ENCODE assay signal across 8 mouse cellular contexts in genomic region chr9:77911508-77912229, GRCm38 (mm10). TPM values are rescaled to one million over a fixed set of nuclear protein-coding genes. Genes with fewer than 3 reads are reported as not detected.
A peak's percentile ranks its signal among the peaks of the same experiment; 100 is the strongest.
DNase-seq lines count a peak whose midpoint lies in the region; ATAC-seq and TF ChIP-seq lines count a peak whose summit lies in the region.

No protein-coding gene starts in this region.

- DNase-seq in heart, adult 8-10 months (ENCODE audit: low spot score): no peak
- DNase-seq in MEL (ENCODE audit: low read depth, low spot score): peak; percentile 82
- DNase-seq in lung, postnatal 25 days (ENCODE audit: low spot score): peak; percentile 46
- no peak for DNase-seq in right cerebral cortex, postnatal 36 days (ENCODE audit: low spot score in 2 of 2)
- DNase-seq in cerebellum, adult 18-20 months: no peak
- DNase-seq in left cerebral cortex, postnatal 14 days (ENCODE audit: low spot score in 2 of 2): no peak

- peaks cover 9 to 19% of the 10 kb centered on the region in 2 experiments for H3K4me1 ChIP-seq in heart, embryonic 14.5 days (ENCODE audit: control insufficient read depth in 2 of 2, insufficient read depth in 2 of 2, low read length in 2 of 2)
- H3K4me1 ChIP-seq in MEL (ENCODE audit: control insufficient read depth in 1 of 2, insufficient read depth in 2 of 2, low read length in 2 of 2): peaks cover 2 to 21% of the 10 kb centered on the region in 2 experiments
- peaks cover 17% of the 10 kb centered on the region for H3K4me1 ChIP-seq in heart, embryonic 15.5 days (replicated peaks)

- no peaks in the 10 kb centered on the region for H3K9me3 ChIP-seq in heart, embryonic 14.5 days (ENCODE audit: control insufficient read depth, low read length)
- no peaks in the 10 kb centered on the region for H3K9me3 ChIP-seq in MEL (replicated peaks; ENCODE audit: insufficient read depth, low read length)
- no peaks in the 10 kb centered on the region for H3K9me3 ChIP-seq in heart, embryonic 15.5 days (replicated peaks)

- H3K4me3 ChIP-seq in heart, embryonic 14.5 days (ENCODE audit: control insufficient read depth in 1 of 2, insufficient read depth in 1 of 2, low read depth in 1 of 2, low read length in 2 of 2): peak overlapping the region; percentile 78; a peak in 3 of 4 replicates
- H3K4me3 ChIP-seq in MEL (ENCODE audit: control insufficient read depth in 1 of 2, insufficient read depth in 1 of 2, low read depth in 2 of 2, low read length in 2 of 2): peak overlapping the region; percentile 62 to 81
- peak overlapping the region; percentile 80 for H3K4me3 ChIP-seq in heart, embryonic 15.5 days

- peak overlapping the region; percentile 67 for H3K4me2 ChIP-seq in heart, embryonic 14.5 days (ENCODE audit: low read length)
- peak overlapping the region; percentile 78 for H3K4me2 ChIP-seq in heart, embryonic 15.5 days

- H3K27me3 ChIP-seq in heart, embryonic 14.5 days (ENCODE audit: control insufficient read depth, insufficient read depth, low read length): no peaks in the 10 kb centered on the region
- H3K27me3 ChIP-seq in MEL (ENCODE audit: control insufficient read depth in 1 of 2, insufficient read depth in 2 of 2, low read length in 2 of 2): no peaks in the 10 kb centered on the region
- H3K27me3 ChIP-seq in heart, embryonic 15.5 days: no peaks in the 10 kb centered on the region

- intact Hi-C loops in left cerebral cortex, postnatal 14 days (cut with DNase I): loop anchor here (5.0 kb wide), 1 partner anchor 104 kb away; no protein-coding TSS in a partner anchor

- TF ChIP-seq CTCF in MEL (IDR thresholded peaks at IDR 0.05 in 2 of 3, conservative IDR thresholded peaks at IDR 0.05 in 1 of 3; ENCODE audit: control insufficient read depth in 1 of 3, insufficient read depth in 1 of 3, low read depth in 2 of 3, low read length in 3 of 3, poor library complexity in 1 of 3, severe bottlenecking in 1 of 3): no peak

- peak in 1 of 2 experiments; percentile 67; a peak in 1 of 4 replicates for TF ChIP-seq POLR2A in MEL (IDR thresholded peaks at IDR 0.05; ENCODE audit: control insufficient read depth in 1 of 2, insufficient read depth in 1 of 2, low read depth in 1 of 2, low read length in 2 of 2, poor library complexity in 1 of 2)

- no peak for TF ChIP-seq RAD21 in MEL (IDR thresholded peaks at IDR 0.05; ENCODE audit: low read depth, low read length)

- peak; percentile 44 to 61; a peak in 3 of 4 replicates for TF ChIP-seq EP300 in MEL (IDR thresholded peaks at IDR 0.05; ENCODE audit: low read depth in 1 of 2, low read length in 2 of 2)

- H3K9ac ChIP-seq in heart, embryonic 14.5 days (ENCODE audit: low read length): peak overlapping the region; percentile 86
- peak overlapping the region; percentile 78 for H3K9ac ChIP-seq in MEL (ENCODE audit: control insufficient read depth, low read depth, low read length, poor library complexity, severe bottlenecking)
- peak overlapping the region; percentile 76 for H3K9ac ChIP-seq in heart, embryonic 15.5 days

- no peak for ATAC-seq in heart, embryonic 14.5 days (ENCODE audit: insufficient number of reproducible peaks, insufficient read depth, low FRiP score, low read depth)
- ATAC-seq in heart, embryonic 15.5 days (replicated peaks; ENCODE audit: insufficient number of reproducible peaks, insufficient read depth, low FRiP score, low read depth): no peak

- peaks cover 2% of the 10 kb centered on the region; the same call in 1 of the 2 replicates for H3K79me2 ChIP-seq in MEL (ENCODE audit: control insufficient read depth, insufficient read depth, low read length, poor library complexity)

- no peaks in the 10 kb centered on the region for H3K36me3 ChIP-seq in heart, embryonic 14.5 days (ENCODE audit: control insufficient read depth, insufficient read depth, low read length)
- peaks cover 0 to 25% of the 10 kb centered on the region in 2 experiments; a peak in 2 of 4 replicates for H3K36me3 ChIP-seq in MEL (ENCODE audit: control insufficient read depth in 1 of 2, insufficient read depth in 2 of 2, low read length in 2 of 2)
- no peaks in the 10 kb centered on the region for H3K36me3 ChIP-seq in heart, embryonic 15.5 days

- WGBS in heart, embryonic 14.5 days: 40% methylated on average over 7 of the region's 7 CpGs
- WGBS in heart, embryonic 15.5 days: 29% methylated on average over 7 of the region's 7 CpGs

- H3K27ac ChIP-seq in heart, embryonic 14.5 days (replicated peaks in 1 of 2; ENCODE audit: control insufficient read depth in 1 of 2, insufficient read depth in 1 of 2, low read depth in 2 of 2, low read length in 2 of 2): peak overlapping the region; percentile 93 to 95; a peak in 3 of 4 replicates
- peak overlapping the region; percentile 89 for H3K27ac ChIP-seq in MEL (ENCODE audit: control insufficient read depth, low read depth, low read length)
- H3K27ac ChIP-seq in heart, embryonic 15.5 days: peak overlapping the region; percentile 96

TF ChIP-seq in MEL, 35 proteins besides CTCF, POLR2A, EP300 and RAD21:
- TF ChIP-seq MAZ (IDR thresholded peaks at IDR 0.05; ENCODE audit: low read depth, low read length) (no peak), HCFC1 (IDR thresholded peaks at IDR 0.05; ENCODE audit: low read depth, low read length) (peak; percentile 73), RCOR1 (IDR thresholded peaks at IDR 0.05; ENCODE audit: low read depth, low read length) (peak; percentile 71), UBTF (IDR thresholded peaks at IDR 0.05; ENCODE audit: borderline replicate concordance, insufficient read depth, low read depth, low read length) (no peak), TCF12 (IDR thresholded peaks at IDR 0.05; ENCODE audit: low read depth, low read length) (peak; percentile 54), ELF1 (IDR thresholded peaks at IDR 0.05; ENCODE audit: low read depth, low read length) (peak; percentile 68), NELFE (IDR thresholded peaks at IDR 0.05; ENCODE audit: low read depth, low read length) (peak; percentile 51; the same call in 1 of the 2 replicates), ETS1 (IDR thresholded peaks at IDR 0.05; ENCODE audit: low read depth, low read length) (0 out of 2 replicates have a peak, but pooled peaks have one; percentile 56), CHD1 (IDR thresholded peaks at IDR 0.05; ENCODE audit: low read depth, low read length) (peak; percentile 58; the same call in 1 of the 2 replicates), TAL1 (IDR thresholded peaks at IDR 0.05; ENCODE audit: low read length) (peak; percentile 52), MYC (IDR thresholded peaks at IDR 0.05; ENCODE audit: low read depth, low read length) (no peak; the same call in 1 of the 2 replicates), POLR2AphosphoS2 (IDR thresholded peaks at IDR 0.05; ENCODE audit: low read length) (peak; percentile 87), ZMIZ1 (IDR thresholded peaks at IDR 0.05; ENCODE audit: low read depth, low read length) (peak; percentile 62), GABPA (IDR thresholded peaks at IDR 0.05; ENCODE audit: low read depth, low read length) (no peak), TBP (IDR thresholded peaks at IDR 0.05; ENCODE audit: low read depth, low read length) (peak; percentile 71), KAT2A (conservative IDR thresholded peaks at IDR 0.05; ENCODE audit: low read depth, low read length) (no peak), ZC3H11A (IDR thresholded peaks at IDR 0.05; ENCODE audit: low read depth, low read length) (no peak), ZNF384 (IDR thresholded peaks at IDR 0.05; ENCODE audit: low read depth, low read length) (0 out of 2 replicates have a peak, but pooled peaks have one; percentile 5), SIN3A (IDR thresholded peaks at IDR 0.05; ENCODE audit: low read length) (peak; percentile 70), NRF1 (IDR thresholded peaks at IDR 0.05; ENCODE audit: insufficient read depth, low read depth, low read length, poor library complexity, severe bottlenecking) (no peak), USF2 (IDR thresholded peaks at IDR 0.05; ENCODE audit: borderline replicate concordance in 1 of 2, insufficient read depth in 1 of 2, low read depth in 1 of 2, low read length in 2 of 2) (no peak), E2F4 (IDR thresholded peaks at IDR 0.05; ENCODE audit: borderline replicate concordance, low read depth, low read length) (no peak), MAX (IDR thresholded peaks at IDR 0.05; ENCODE audit: low read length) (no peak), GATA1 (IDR thresholded peaks at IDR 0.05; ENCODE audit: low read depth, low read length) (peak; percentile 87), CHD2 (IDR thresholded peaks at IDR 0.05; ENCODE audit: low read length) (no peak)

RNA-seq across cellular contexts. Expression of gene Elovl5, which starts 5.5 kb away (rescaled TPM):
- 80.3 and 86.7 TPM in 2 replicates for polyA plus RNA-seq in heart, embryonic 14.5 days (2014; fragmentation: Nextera tagmentation; extraction: Ambion mirVana)
- 10 to 100 TPM; 26.6 to 33.0 (median 29.9) TPM for total RNA-seq in heart, adult 8-10 months (2022)
- 58.3 and 61.7 TPM in 2 replicates for total RNA-seq in MEL (2012; rRNA removed)
- polyA plus RNA-seq in MEL (2012; ENCODE audit: insufficient read depth in 1 of 2, insufficient read length in 2 of 2, low read depth in 1 of 2, low replicate concordance in 2 of 2, missing spikeins in 1 of 2): 10 to 100 TPM; 52.3 to 73.0 TPM
- 50.0 and 60.2 TPM in 2 replicates for polyA plus RNA-seq in heart, embryonic 15.5 days (2015; fragmentation: Nextera tagmentation; extraction: Ambion mirVana)
- total RNA-seq in left cerebral cortex, postnatal 14 days (2021): 10 to 100 TPM; 75.5 to 79.5 TPM

Comparison
In these comparisons a context has a peak if more than half of its experiments do, and no peak if none do; other contexts are left out.
1. DNase-seq: peak in MEL (single experiment) and lung, postnatal 25 days (single experiment); none in heart, adult 8-10 months (single experiment), right cerebral cortex, postnatal 36 days (0 of 2), cerebellum, adult 18-20 months (0 of 2) and left cerebral cortex, postnatal 14 days (0 of 2).
2. Peak in every context shown above with its lines, with median percentiles within 50 percentile points of each other: H3K27ac ChIP-seq, H3K4me3 ChIP-seq and H3K9ac ChIP-seq.